Mouse (Mus musculus): ENCODE data around the gene Appl1.

DNA sequence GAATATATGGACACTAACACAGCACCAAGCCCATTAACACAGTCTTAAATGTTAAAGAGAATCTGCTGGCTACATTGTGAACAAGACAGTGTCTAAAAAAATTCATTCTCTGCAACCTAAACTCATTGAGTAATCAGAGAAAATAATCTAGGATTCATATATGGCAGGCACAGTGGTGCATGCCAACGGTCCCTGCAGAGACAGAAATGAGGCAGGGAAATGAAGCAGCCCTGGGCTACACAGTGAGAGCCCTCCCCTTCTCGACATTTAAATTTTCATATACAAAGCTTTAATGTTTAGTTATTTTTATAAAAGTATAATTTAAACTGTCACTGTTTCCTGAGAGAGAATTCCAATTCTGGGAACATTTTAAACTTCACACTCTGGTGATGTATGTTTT is 71.5 kb downstream of the Appl1 start:
- TF ChIP-seq GATA1 (IDR thresholded peaks at IDR 0.05; ENCODE audit: borderline replicate concordance, low read length): no peak
- no peak for TF ChIP-seq CTCF (IDR thresholded peaks at IDR 0.05; ENCODE audit: low read depth, low read length)
- TF ChIP-seq TAL1 (conservative IDR thresholded peaks at IDR 0.05; ENCODE audit: low read depth, low read length): no peak

All from G1E (cell line).